Mouse (Mus musculus) cerebellum, adult 2 months (tissue): ENCODE results near the gene Trim71.

ENCODE experiments used
- CTCF ChIP-seq: fragments of 200-500 bp; IDR thresholded peaks from 2 replicates; pipeline ENCODE4 v1.5.1; 2011; ENCODE audit warnings: low read depth, mild to moderate bottlenecking, control low read depth, low read length, moderate library complexity, borderline replicate concordance; ENCODE audit not compliant: insufficient read depth
- POLR2A ChIP-seq: fragments of 200-500 bp; IDR thresholded peaks from 2 replicates; pipeline ENCODE4 v1.6.1; 2011; ENCODE audit warnings: low read length, control low read depth, borderline replicate concordance; ENCODE audit not compliant: insufficient read depth

GRCm38 (mm10) chr9:114507421-114507820 lies 56.7 kb downstream of the Trim71 start:
- TF ChIP-seq CTCF = no peak
- no peak for TF ChIP-seq POLR2A
